Comparison of ENCODE assay signal across 19 mouse cellular contexts in the genomic region with DNA sequence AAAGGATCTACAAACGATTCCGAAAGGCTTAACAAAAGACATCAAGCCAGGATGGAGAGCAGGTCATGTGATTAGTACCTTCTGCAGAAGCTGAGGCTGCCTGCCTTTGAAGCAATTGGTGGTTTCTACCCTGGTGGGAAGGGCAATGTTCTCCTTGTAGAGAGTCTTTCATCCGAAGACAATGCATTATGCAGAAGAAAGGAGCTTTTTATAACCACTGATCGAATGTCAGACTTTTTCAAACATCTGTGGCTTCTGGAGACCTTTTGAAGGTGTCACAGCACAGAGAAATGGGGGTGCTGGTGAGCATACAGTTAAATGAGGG.
DNase-seq lines count a peak whose midpoint lies in the region; ATAC-seq lines count a peak whose summit lies in the region.
"Had no signal": no experiment of that assay in that cellular context is flagged by ENCODE, and none has a peak within 500 bp of the region (broad histone marks: within the 10 kb centered on the region; RNA-seq: fewer than 3 reads in every experiment).

No protein-coding gene starts in this region.

- no peak overlapping the region for H3K4me3 ChIP-seq in forebrain, embryonic 13.5 days
- H3K4me3 ChIP-seq in forebrain, embryonic 10.5 days, result no peak overlapping the region
- no peak overlapping the region for H3K4me3 ChIP-seq in midbrain, embryonic 16.5 days (ENCODE audit: low read depth, low read length)
- H3K4me3 ChIP-seq in midbrain, embryonic 14.5 days (replicated peaks; ENCODE audit: low read depth, low read length), result no peak overlapping the region
- H3K4me3 ChIP-seq: embryonic facial prominence, embryonic 15.5 days; hindbrain, embryonic 10.5 days; limb, embryonic 15.5 days; neural tube, embryonic 13.5 days had no signal

- 0 out of 2 replicates have a peak, but pooled peaks have one; percentile 43 for ATAC-seq in forebrain, embryonic 13.5 days
- peak; percentile 56; the same call in 1 of the 2 replicates for ATAC-seq in midbrain, embryonic 16.5 days
- ATAC-seq in midbrain, embryonic 14.5 days (ENCODE audit: low FRiP score, low TSS enrichment), result no peak
- ATAC-seq: lung, postnatal 0 days had no signal

- peaks cover 15% of the 10 kb centered on the region; the same call in 1 of the 2 replicates for H3K36me3 ChIP-seq in forebrain, embryonic 13.5 days (ENCODE audit: poor library complexity, severe bottlenecking)
- no peaks in the 10 kb centered on the region for H3K36me3 ChIP-seq in forebrain, embryonic 10.5 days (replicated peaks)
- no peaks in the 10 kb centered on the region for H3K36me3 ChIP-seq in midbrain, embryonic 16.5 days (ENCODE audit: control insufficient read depth, insufficient read depth, low read length)
- peaks cover 12% of the 10 kb centered on the region for H3K36me3 ChIP-seq in midbrain, embryonic 14.5 days (ENCODE audit: control insufficient read depth, insufficient read depth, low read length)
- H3K36me3 ChIP-seq: embryonic facial prominence, embryonic 15.5 days; limb, embryonic 15.5 days had no signal

- H3K9ac ChIP-seq in forebrain, embryonic 13.5 days, result no peak overlapping the region
- H3K9ac ChIP-seq in midbrain, embryonic 16.5 days (ENCODE audit: low read depth, low read length), result no peak overlapping the region
- no peak overlapping the region for H3K9ac ChIP-seq in midbrain, embryonic 14.5 days (replicated peaks; ENCODE audit: low read length)
- H3K9ac ChIP-seq: embryonic facial prominence, embryonic 15.5 days; limb, embryonic 15.5 days; neural tube, embryonic 13.5 days had no signal

- 14% methylated on average over 4 of the region's 4 CpGs for WGBS in forebrain, embryonic 13.5 days
- WGBS in forebrain, embryonic 10.5 days, result 51% methylated on average over 4 of the region's 4 CpGs
- 24% methylated on average over 4 of the region's 4 CpGs for WGBS in midbrain, embryonic 16.5 days
- 18% methylated on average over 4 of the region's 4 CpGs for WGBS in midbrain, embryonic 14.5 days

- H3K27me3 ChIP-seq in forebrain, embryonic 13.5 days, result no peaks in the 10 kb centered on the region
- H3K27me3 ChIP-seq in forebrain, embryonic 10.5 days (ENCODE audit: poor library complexity, severe bottlenecking), result no peaks in the 10 kb centered on the region
- no peaks in the 10 kb centered on the region for H3K27me3 ChIP-seq in midbrain, embryonic 16.5 days (ENCODE audit: control insufficient read depth, insufficient read depth, low read depth, low read length)
- no peaks in the 10 kb centered on the region for H3K27me3 ChIP-seq in midbrain, embryonic 14.5 days (ENCODE audit: control insufficient read depth, insufficient read depth, low read length)
- H3K27me3 ChIP-seq: embryonic facial prominence, embryonic 15.5 days; limb, embryonic 15.5 days; neural tube, embryonic 13.5 days had no signal

- no peak overlapping the region for H3K4me2 ChIP-seq in forebrain, embryonic 13.5 days
- no peak overlapping the region for H3K4me2 ChIP-seq in midbrain, embryonic 16.5 days (ENCODE audit: low read length)
- H3K4me2 ChIP-seq in midbrain, embryonic 14.5 days (ENCODE audit: low read length), result no peak overlapping the region
- H3K4me2 ChIP-seq: embryonic facial prominence, embryonic 15.5 days; limb, embryonic 15.5 days; neural tube, embryonic 13.5 days had no signal

- peaks cover 9% of the 10 kb centered on the region for H3K4me1 ChIP-seq in forebrain, embryonic 13.5 days
- peaks cover 21% of the 10 kb centered on the region for H3K4me1 ChIP-seq in forebrain, embryonic 10.5 days
- peaks cover 5% of the 10 kb centered on the region for H3K4me1 ChIP-seq in midbrain, embryonic 16.5 days (ENCODE audit: control insufficient read depth, insufficient read depth, low read length)
- peaks cover 10% of the 10 kb centered on the region for H3K4me1 ChIP-seq in midbrain, embryonic 14.5 days (ENCODE audit: control insufficient read depth, insufficient read depth, low read length)
- H3K4me1 ChIP-seq: limb, embryonic 15.5 days had no signal

- no peak for DNase-seq in forebrain, embryonic 10.5 days (ENCODE audit: extremely low spot score, low spot score)
- no peak for DNase-seq in midbrain, embryonic 14.5 days
- peak; percentile 33 to 39 for DNase-seq in thymus, postnatal 10 days (ENCODE audit: low spot score in 2 of 2)
- DNase-seq in ovary, postnatal 10 days (ENCODE audit: low spot score), result no peak
- DNase-seq in lung, postnatal 25 days (ENCODE audit: low spot score), result no peak
- DNase-seq: adrenal gland, postnatal 10 days; cerebellum, adult 11 months; cerebellum, postnatal 14 days; gastrocnemius, postnatal 36 days; kidney, adult 11 months; kidney, postnatal 10 days; layer of hippocampus, postnatal 36 days had no signal

- H3K9me3 ChIP-seq in forebrain, embryonic 13.5 days (replicated peaks), result no peaks in the 10 kb centered on the region
- H3K9me3 ChIP-seq in forebrain, embryonic 10.5 days, result no peaks in the 10 kb centered on the region
- no peaks in the 10 kb centered on the region for H3K9me3 ChIP-seq in midbrain, embryonic 16.5 days (replicated peaks; ENCODE audit: control insufficient read depth, low read length, poor library complexity, severe bottlenecking)
- H3K9me3 ChIP-seq in midbrain, embryonic 14.5 days (ENCODE audit: control insufficient read depth, low read length), result no peaks in the 10 kb centered on the region
- H3K9me3 ChIP-seq: embryonic facial prominence, embryonic 15.5 days; hindbrain, embryonic 10.5 days; limb, embryonic 15.5 days; neural tube, embryonic 13.5 days had no signal

- no peak overlapping the region for H3K27ac ChIP-seq in forebrain, embryonic 13.5 days
- no peak overlapping the region for H3K27ac ChIP-seq in forebrain, embryonic 10.5 days
- no peak overlapping the region for H3K27ac ChIP-seq in midbrain, embryonic 16.5 days (ENCODE audit: low read length)
- H3K27ac ChIP-seq in midbrain, embryonic 14.5 days (replicated peaks; ENCODE audit: low read depth, low read length), result no peak overlapping the region
- H3K27ac ChIP-seq: embryonic facial prominence, embryonic 15.5 days; hindbrain, embryonic 10.5 days; limb, embryonic 15.5 days; neural tube, embryonic 13.5 days had no signal

Comparison
In these comparisons a context has a peak if more than half of its experiments do, and no peak if none do; other contexts are left out.
1. DNase-seq: peak in thymus, postnatal 10 days (2 of 2); none in forebrain, embryonic 10.5 days (single experiment), midbrain, embryonic 14.5 days (single experiment), ovary, postnatal 10 days (single experiment) and lung, postnatal 25 days (single experiment).